Mouse (Mus musculus): ENCODE measurements at regions not wholly inside any gene's neighbourhood (a gene's known extent, or its start where the extent isn't known, plus 50 kb on each side); places are given as distances from the start of the nearest gene placed in this dataset.
A peak's percentile ranks its signal among the peaks of the same experiment; 100 is the strongest.

DNA sequence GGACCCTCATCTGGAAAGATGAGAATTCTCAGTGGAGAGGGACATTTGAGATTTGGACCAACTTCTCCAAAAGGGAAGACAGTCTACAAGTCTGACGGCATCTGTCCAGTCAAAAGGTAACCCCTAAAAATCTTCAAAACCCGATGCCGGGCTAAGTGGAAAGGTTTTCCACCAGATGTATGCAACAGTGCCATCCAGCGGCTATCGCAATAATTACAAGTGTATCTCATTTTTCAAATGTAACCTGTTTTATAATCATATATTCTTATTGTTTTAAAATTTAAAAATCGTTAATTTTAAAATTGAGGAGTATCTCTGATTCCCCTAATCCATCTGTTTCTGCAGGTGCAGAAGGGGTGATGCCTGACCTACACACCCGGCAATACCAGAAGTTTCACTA, 346.8 kb upstream of the Hnrnpa3 start:
- peak; percentile 71; the same call in 1 of the 2 replicates for ATAC-seq (replicated peaks; ENCODE audit: poor library complexity)

GRCm38 (mm10) chr2:75315341-75315740, 343.7 kb upstream of the Hnrnpa3 start:
- no peak for ATAC-seq (replicated peaks; ENCODE audit: poor library complexity)

DNA sequence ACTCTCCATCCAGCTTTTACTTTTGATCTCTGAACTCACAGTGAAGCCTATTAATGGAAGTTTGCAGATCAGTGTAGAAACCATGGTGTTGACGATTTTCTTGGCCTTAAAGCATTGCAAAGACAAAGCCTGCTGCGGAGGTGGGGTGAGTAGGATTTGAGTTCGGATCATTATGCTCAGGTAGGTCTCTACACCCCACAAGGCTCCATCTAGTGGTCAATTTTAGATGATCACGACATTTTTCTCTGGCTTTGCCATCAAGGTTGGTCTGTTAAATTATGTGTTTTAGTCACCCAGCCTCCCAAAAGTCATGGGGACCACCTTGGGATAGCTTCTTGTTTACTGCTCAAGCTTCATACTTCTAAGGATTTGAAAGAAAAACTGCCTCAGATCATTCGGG, 340.9 kb upstream of the Hnrnpa3 start:
- peak; percentile 55 for ATAC-seq (replicated peaks; ENCODE audit: poor library complexity)

- ATAC-seq (replicated peaks; ENCODE audit: poor library complexity): no peak
These were observed 334.8 kb upstream of the Hnrnpa3 start for GRCm38 (mm10) chr2:75324146-75324749.

DNA sequence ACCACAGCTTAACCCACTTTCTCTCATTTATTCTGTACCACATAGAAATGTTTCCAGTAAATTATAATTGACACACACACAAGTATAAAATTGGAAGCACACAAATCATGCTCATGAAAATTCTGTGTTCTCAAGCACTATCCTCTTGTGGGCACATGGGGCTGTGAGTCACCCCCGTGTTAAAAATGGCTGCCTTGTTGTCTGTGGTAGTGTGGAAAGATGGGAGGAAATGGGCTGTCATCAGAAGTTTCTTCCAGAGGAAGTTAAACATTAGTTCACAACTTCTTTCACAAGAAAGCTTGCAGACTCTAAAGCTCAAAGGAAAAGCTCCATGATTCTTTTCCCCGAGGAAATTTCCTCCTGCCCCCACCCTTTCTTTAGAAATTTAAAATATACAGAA, 329.5 kb upstream of the Hnrnpa3 start:
- ATAC-seq (replicated peaks; ENCODE audit: poor library complexity): no peak

DNA sequence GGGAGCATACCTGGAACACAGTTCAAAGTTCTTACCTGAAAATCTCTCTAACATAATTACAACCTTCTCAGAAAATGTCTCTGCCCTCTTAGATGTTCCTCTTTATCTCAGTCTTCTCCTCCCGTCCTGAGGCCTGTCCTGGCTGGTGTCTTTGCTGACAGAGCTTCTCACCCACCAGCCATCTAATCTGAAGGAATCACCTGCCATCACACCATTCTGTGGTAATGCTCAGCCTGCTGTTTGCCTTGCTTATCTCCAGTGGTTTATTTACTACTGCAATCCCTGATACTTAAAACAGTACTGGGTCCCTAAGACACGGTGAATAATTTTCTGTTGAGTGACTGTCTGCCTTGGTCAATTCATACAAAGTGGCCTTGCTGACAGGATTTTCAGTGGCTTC, 317.8 kb upstream of the Hnrnpa3 start:
- ATAC-seq (replicated peaks; ENCODE audit: poor library complexity): peak; percentile 100

DNA sequence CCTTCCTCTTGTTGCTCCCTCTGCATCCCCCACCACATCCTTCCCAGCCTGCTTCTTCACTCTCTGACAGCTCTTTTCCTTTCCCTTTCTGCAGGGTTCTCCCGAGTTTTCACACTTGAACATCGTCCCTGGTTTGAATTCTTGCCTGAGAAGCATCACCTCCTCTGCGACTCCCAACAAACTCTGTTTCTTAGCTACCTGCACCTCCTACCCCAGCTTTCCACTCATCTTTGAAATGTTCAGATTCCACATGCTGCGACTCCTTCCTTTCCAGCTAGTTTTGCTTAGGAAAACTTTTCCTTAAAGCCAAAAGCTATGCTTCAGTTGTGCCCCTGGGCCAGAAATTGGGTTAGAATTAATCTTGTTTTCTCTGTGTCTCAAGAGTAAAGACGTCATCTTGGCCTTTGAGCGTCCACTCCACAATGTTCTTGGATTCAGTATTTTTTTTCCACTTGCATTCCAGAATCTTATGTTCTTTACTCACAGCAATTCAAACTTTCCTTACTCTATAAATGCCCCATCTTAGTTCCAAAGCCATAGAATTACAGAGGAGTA, 317.3 kb upstream of the Hnrnpa3 start:
- no peak for ATAC-seq (replicated peaks; ENCODE audit: poor library complexity)

GRCm38 (mm10) chr2:75350902-75351301, 308.2 kb upstream of the Hnrnpa3 start:
- ATAC-seq (replicated peaks; ENCODE audit: poor library complexity): no peak

DNA sequence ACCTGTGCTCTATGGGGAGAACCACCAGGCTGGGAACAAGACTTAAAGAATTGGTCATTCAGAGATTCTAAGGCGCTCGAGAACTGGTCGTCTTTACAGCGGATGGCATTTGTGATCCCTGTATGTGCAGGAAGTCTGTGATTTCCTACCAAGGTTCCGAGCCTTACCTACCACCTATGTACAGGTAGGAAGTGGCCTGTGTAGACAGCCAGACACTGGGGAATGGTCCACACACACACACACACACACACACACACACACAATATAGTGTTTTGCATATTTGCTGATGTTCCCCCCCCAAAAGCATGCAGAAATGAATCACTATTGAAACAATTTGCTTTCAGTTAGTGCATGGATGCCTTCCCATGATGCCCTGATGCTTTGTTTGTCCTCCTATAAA, 307.1 kb upstream of the Hnrnpa3 start:
- no peak for ATAC-seq (replicated peaks; ENCODE audit: poor library complexity)

DNA sequence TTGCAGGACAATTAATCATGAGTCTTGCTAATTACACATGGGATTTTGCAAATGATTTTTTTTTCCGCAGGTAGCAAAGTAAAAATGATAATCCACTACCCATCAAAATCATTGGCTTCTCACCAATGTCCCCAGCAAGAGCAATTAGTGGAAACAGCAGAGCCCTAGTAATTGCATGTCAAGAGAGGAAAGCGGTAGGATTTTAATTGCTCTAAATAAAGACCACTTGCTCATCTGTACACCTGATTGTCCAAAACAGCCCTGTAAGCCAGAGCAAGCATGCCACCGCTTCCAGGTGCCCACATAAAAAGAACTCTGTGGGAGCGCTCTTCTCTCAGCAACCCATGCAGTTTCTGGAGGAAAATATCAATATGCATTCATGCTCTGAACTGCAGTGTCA, 306.5 kb upstream of the Hnrnpa3 start:
- ATAC-seq (replicated peaks; ENCODE audit: poor library complexity): no peak

DNA sequence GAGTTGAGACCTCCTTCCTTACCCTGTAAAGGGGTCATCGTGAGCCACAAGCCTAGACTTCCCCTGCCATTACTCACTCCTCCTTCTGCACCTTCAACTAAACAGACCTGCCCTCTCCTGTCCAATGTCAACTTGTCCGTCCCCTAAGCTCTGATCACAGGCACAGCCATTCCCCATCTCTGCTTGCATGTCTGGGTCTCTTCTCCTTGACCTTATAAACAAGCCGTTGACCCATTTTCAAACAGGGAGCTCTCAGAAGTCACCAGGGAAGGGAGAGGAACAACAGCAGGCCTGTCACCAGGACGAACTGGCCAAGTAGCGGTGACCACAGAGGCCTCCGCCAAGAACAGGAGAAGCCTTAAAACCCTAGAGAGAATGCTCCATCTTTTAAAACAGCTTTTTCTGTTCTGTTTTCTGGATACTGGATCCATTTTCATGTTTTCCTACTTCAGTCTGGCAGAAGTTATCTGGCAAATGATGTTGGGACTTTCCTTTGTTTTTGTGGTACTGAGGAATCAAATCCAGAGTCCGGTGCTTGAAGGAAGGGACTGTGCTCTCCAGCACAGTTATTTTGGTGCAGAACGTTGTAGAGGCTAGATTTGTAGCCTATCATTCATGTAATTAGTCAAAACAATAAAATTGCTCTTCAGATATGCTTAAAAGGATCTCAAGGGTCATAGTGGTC, 302.2 kb upstream of the Hnrnpa3 start:
- no peak for ATAC-seq (replicated peaks; ENCODE audit: poor library complexity)

GRCm38 (mm10) chr2:75357516-75357915, 301.5 kb upstream of the Hnrnpa3 start:
- ATAC-seq (replicated peaks; ENCODE audit: poor library complexity): no peak

- ATAC-seq (replicated peaks; ENCODE audit: poor library complexity): no peak
These were observed 298.1 kb upstream of the Hnrnpa3 start for GRCm38 (mm10) chr2:75360936-75361335.

GRCm38 (mm10) chr2:75376666-75377065, 282.4 kb upstream of the Hnrnpa3 start:
- ATAC-seq (replicated peaks; ENCODE audit: poor library complexity): no peak

- ATAC-seq (replicated peaks; ENCODE audit: poor library complexity): no peak
These were observed 273.4 kb upstream of the Hnrnpa3 start for GRCm38 (mm10) chr2:75385551-75386263.

DNA sequence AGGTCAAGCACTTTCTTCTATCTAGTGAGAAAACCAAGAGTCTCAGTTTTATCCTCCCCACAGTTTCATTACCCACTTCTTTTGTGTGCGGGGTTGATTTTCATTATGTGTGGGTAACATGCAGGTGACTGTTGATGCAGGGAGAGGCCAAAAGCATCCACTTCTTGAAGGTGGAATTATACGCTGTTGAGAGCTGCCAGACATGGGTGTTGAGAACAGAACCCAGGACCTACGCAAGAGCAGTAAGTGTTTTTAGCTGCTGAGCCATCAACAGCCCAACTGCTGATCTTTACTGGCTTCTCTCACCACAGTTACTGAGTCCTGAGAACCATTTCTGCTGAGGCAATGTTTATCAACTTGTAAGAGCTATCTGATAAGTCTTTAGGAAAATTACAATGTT, 272.4 kb upstream of the Hnrnpa3 start:
- no peak for ATAC-seq (replicated peaks; ENCODE audit: poor library complexity)

DNA sequence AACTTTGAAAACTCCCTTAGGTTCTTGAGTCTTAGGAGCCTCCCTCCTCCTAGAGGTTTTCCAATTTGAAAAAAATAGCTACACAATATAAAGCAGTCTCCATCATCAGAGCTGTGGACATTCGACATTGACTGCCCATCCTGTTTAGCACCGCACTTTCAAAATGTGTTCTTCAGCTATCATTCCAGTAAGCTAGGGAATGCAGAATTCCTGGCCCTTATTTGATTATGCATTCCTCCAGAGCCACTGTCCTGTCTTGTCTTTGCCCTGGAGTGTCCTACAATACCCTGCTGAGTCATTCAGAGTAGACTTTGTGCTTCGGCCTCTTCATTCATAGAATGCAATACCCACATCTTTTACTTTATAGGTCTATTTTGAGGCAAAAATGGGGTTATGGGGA, 267.0 kb upstream of the Hnrnpa3 start:
- ATAC-seq (replicated peaks; ENCODE audit: poor library complexity): no peak

DNA sequence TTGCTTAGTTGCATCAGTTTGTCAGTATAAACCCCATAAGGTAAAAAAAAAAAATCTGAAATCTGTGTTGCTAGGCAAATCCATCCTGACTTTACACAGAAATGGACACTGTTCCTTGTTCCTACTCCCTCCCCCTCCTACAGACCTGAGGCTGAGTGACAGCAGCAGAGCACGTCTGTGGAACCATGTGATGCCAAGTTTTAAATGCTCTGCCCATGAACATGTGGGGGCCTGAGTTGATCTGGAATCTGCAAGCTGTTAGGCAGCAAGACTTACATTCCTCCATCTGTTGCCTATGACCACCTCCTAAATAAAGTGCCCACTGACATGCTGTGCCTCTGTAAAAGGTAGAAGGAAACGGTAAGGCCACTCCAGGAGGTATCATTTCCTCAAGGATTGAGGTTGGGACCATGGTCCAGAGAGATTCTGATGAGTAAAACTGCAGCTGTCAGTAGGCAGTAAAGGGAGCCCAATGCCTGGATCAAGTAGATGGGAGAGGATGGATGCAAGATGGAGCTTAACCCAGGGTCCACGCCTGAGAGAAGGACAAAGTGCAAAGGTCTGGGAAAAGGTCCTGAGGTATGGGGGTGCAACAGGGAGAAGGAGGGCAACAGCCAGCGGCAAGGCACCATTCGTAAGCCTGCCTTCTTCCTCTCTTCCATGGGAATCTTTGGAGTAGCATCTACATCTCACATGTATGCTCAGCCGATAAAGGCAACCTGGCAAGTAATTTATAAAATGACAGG, 264.0 kb upstream of the Hnrnpa3 start:
- no peak for ATAC-seq (replicated peaks; ENCODE audit: poor library complexity)

GRCm38 (mm10) chr2:75396016-75396415, 263.0 kb upstream of the Hnrnpa3 start:
- no peak for ATAC-seq (replicated peaks; ENCODE audit: poor library complexity)

- ATAC-seq (replicated peaks; ENCODE audit: poor library complexity): no peak
These were observed 258.7 kb upstream of the Hnrnpa3 start for GRCm38 (mm10) chr2:75400291-75400870.

DNA sequence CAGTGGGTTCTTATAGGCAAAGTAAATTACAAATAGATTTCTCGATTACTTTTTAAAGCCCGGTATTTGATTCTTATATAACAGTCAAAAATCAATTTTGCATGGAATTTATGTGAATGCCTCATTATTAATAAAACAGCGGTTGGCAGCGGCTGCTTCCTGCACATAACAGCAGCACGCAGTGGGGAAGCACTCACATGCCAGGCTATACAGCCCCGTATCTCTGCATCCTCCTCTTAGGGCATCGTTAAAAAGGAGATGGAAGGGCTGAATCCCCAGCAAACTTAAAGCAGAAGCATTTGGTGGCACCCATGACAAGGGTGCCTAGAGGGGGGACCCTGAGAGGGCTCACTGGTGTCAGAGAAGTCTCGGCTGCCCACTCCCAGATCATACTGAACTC, 255.3 kb upstream of the Hnrnpa3 start:
- no peak for ATAC-seq (replicated peaks; ENCODE audit: poor library complexity)

Measured in megakaryocyte progenitor cell, adult 5-6 weeks (primary cell).